ENCODE assay signal across 8 mouse cellular contexts in genomic region chr14:54603686-54604085, GRCm38 (mm10). TPM values are rescaled to one million over a fixed set of nuclear protein-coding genes. Genes with fewer than 3 reads are reported as not detected.
A peak's percentile ranks its signal among the peaks of the same experiment; 100 is the strongest.
DNase-seq lines count a peak whose midpoint lies in the region; ATAC-seq and TF ChIP-seq lines count a peak whose summit lies in the region.

No protein-coding gene starts in this region.

- peaks cover 24% of the 10 kb centered on the region for H3K4me1 ChIP-seq in heart, embryonic 13.5 days
- peaks cover 45% of the 10 kb centered on the region for H3K4me1 ChIP-seq in G1E (ENCODE audit: insufficient read depth, low read depth, low read length)
- H3K4me1 ChIP-seq in hindbrain, embryonic 10.5 days (replicated peaks) = peaks cover 37% of the 10 kb centered on the region

- H3K9ac ChIP-seq in heart, embryonic 13.5 days = no peak overlapping the region

- 79% methylated on average over 8 of the region's 8 CpGs for WGBS in heart, embryonic 13.5 days
- WGBS in hindbrain, embryonic 10.5 days = 85% methylated on average over 8 of the region's 8 CpGs
- 92% methylated on average over 8 of the region's 8 CpGs for WGBS in macrophage (ENCODE audit: missing documents)

- no peak for ATAC-seq in heart, embryonic 13.5 days (ENCODE audit: extremely low read depth, insufficient number of reproducible peaks, low FRiP score, low TSS enrichment)
- ATAC-seq in G1E (ENCODE audit: extremely low read depth, insufficient number of reproducible peaks, low FRiP score, poor library complexity, severe bottlenecking) = no peak

- no peak for DNase-seq in heart, adult 8-10 months (ENCODE audit: low spot score)
- no peak for DNase-seq in G1E (ENCODE audit: low spot score)
- DNase-seq in hindbrain, embryonic 10.5 days (ENCODE audit: low spot score) = no peak
- DNase-seq in adipocyte (ENCODE audit: low spot score) = no peak
- no peak for DNase-seq in adrenal gland, postnatal 4 days (ENCODE audit: low spot score in 2 of 2)
- no peak for DNase-seq in kidney, postnatal 25 days

- no peaks in the 10 kb centered on the region for H3K27me3 ChIP-seq in heart, embryonic 13.5 days (replicated peaks)
- no peaks in the 10 kb centered on the region for H3K27me3 ChIP-seq in G1E (ENCODE audit: insufficient read depth, low read length)
- no peaks in the 10 kb centered on the region for H3K27me3 ChIP-seq in hindbrain, embryonic 10.5 days (ENCODE audit: insufficient read depth, poor library complexity, severe bottlenecking)

- H3K4me3 ChIP-seq in heart, embryonic 13.5 days = peak overlapping the region; percentile 65
- H3K4me3 ChIP-seq in G1E (ENCODE audit: low read depth, low read length) = peak overlapping the region; percentile 76
- H3K4me3 ChIP-seq in hindbrain, embryonic 10.5 days = peak overlapping the region; percentile 59
- peak overlapping the region; percentile 22 for H3K4me3 ChIP-seq in macrophage (ENCODE audit: inconsistent target)

- no peak for TF ChIP-seq CTCF in G1E (IDR thresholded peaks at IDR 0.05; ENCODE audit: low read depth, low read length)

- H3K4me2 ChIP-seq in heart, embryonic 13.5 days = peak overlapping the region; percentile 64

- 0 out of 2 replicates have a peak, but pooled peaks cover 4% of the 10 kb centered on the region for H3K36me3 ChIP-seq in heart, embryonic 13.5 days
- H3K36me3 ChIP-seq in G1E (replicated peaks) = peaks cover 5% of the 10 kb centered on the region
- peaks cover 8% of the 10 kb centered on the region for H3K36me3 ChIP-seq in hindbrain, embryonic 10.5 days
- H3K36me3 ChIP-seq in macrophage (ENCODE audit: inconsistent target) = no peaks in the 10 kb centered on the region

- H3K79me2 ChIP-seq in macrophage (ENCODE audit: inconsistent target) = no peaks in the 10 kb centered on the region

- no peaks in the 10 kb centered on the region for H3K9me3 ChIP-seq in heart, embryonic 13.5 days
- no peaks in the 10 kb centered on the region for H3K9me3 ChIP-seq in G1E (replicated peaks)
- no peaks in the 10 kb centered on the region for H3K9me3 ChIP-seq in hindbrain, embryonic 10.5 days

- peak overlapping the region; percentile 94 for H3K27ac ChIP-seq in heart, embryonic 13.5 days (replicated peaks)
- peak overlapping the region; percentile 94 for H3K27ac ChIP-seq in hindbrain, embryonic 10.5 days
- H3K27ac ChIP-seq in macrophage = peak overlapping the region; percentile 56

RNA-seq across cellular contexts. Expression of gene 4931414P19Rik, which starts 2.1 kb away (rescaled TPM):
- polyA plus RNA-seq in heart, embryonic 13.5 days (2015; fragmentation: Nextera tagmentation; extraction: Ambion mirVana) = 5.8 and 6.0 TPM in 2 replicates
- 1 to 10 TPM; 2.7 to 5.8 (median 4.7) TPM for total RNA-seq in heart, adult 8-10 months (2022)
- total RNA-seq in G1E (2014; fragmentation: Nextera tagmentation) (9.0 and 25.1 TPM in 2 replicates), G1E (2017) (2.6 and 4.8 TPM in 2 replicates)
- polyA plus RNA-seq in G1E (2012) (21.3 and 25.6 TPM in 2 replicates), macrophage (2018) (3.5 to 3.9 TPM (median 3.7 TPM) in 3 replicates)
- 8.3 and 9.5 TPM in 2 replicates for polyA plus RNA-seq in hindbrain, embryonic 10.5 days (2016; fragmentation: Nextera tagmentation; extraction: Ambion mirVana)
- 1 to 10 TPM in 22 of 26 experiments, under 1 TPM in 3, not detected in 1; 0.29 to 7.5 (median 3.6) TPM for total RNA-seq in macrophage (2018; cell fraction: chromatin; rRNA removed)
- total RNA-seq in macrophage (2018; cell fraction: cytosol; rRNA removed) = 1 to 10 TPM in 24 of 26 experiments, under 1 TPM in 2; 0.72 to 5.2 (median 3.5) TPM
- total RNA-seq in macrophage (2018; cell fraction: nucleus; rRNA removed) = 1 to 10 TPM in 25 of 26 experiments, under 1 TPM in 1; 0.63 to 8.5 (median 4.4) TPM
- 1 to 10 TPM; 6.4 to 7.8 TPM for total RNA-seq in adrenal gland, postnatal 4 days (2021)

RNA-seq across cellular contexts. Expression of gene Psmb5, which starts 14.1 kb away (rescaled TPM):
- polyA plus RNA-seq in heart, embryonic 13.5 days (2015; fragmentation: Nextera tagmentation; extraction: Ambion mirVana) = 323 and 363 TPM in 2 replicates
- total RNA-seq in heart, adult 8-10 months (2022) = 100 to 1,000 TPM; 177 to 185 (median 182) TPM
- 26.5 and 32.1 TPM in 2 replicates for total RNA-seq in G1E (2014; fragmentation: Nextera tagmentation)
- total RNA-seq in G1E (2017) = 50.8 and 56.8 TPM in 2 replicates
- 149 and 159 TPM in 2 replicates for polyA plus RNA-seq in G1E (2012)
- 500 and 517 TPM in 2 replicates for polyA plus RNA-seq in hindbrain, embryonic 10.5 days (2016; fragmentation: Nextera tagmentation; extraction: Ambion mirVana)
- 10 to 100 TPM in 12 of 26 experiments, 1 to 10 TPM in 14; 3.2 to 33.4 (median 9.8) TPM for total RNA-seq in macrophage (2018; cell fraction: chromatin; rRNA removed)
- total RNA-seq in macrophage (2018; cell fraction: cytosol; rRNA removed) = 100 to 1,000 TPM in 23 of 26 experiments, 10 to 100 TPM in 3; 81.5 to 193 (median 130) TPM
- total RNA-seq in macrophage (2018; cell fraction: nucleus; rRNA removed) = 10 to 100 TPM; 15.1 to 99.8 (median 40.0) TPM
- 32.9 to 235 TPM (median 122 TPM) in 3 replicates for polyA plus RNA-seq in macrophage (2018)
- total RNA-seq in adrenal gland, postnatal 4 days (2021) = 100 to 1,000 TPM; 219 to 220 TPM

RNA-seq across cellular contexts. Expression of gene Psmb11, which starts 17.5 kb away (rescaled TPM):
- 0.23 and 0.68 TPM in 2 replicates for polyA plus RNA-seq in heart, embryonic 13.5 days (2015; fragmentation: Nextera tagmentation; extraction: Ambion mirVana)
- not detected for total RNA-seq in heart, adult 8-10 months (2022)
- total RNA-seq in G1E (2014; fragmentation: Nextera tagmentation) (not detected in 2 replicates), G1E (2017) (0.11 and 0.12 TPM in 2 replicates)
- polyA plus RNA-seq in G1E (2012) (not detected in 2 replicates), macrophage (2018) (not detected in 3 replicates)
- 0.04 and 0.16 TPM in 2 replicates for polyA plus RNA-seq in hindbrain, embryonic 10.5 days (2016; fragmentation: Nextera tagmentation; extraction: Ambion mirVana)
- total RNA-seq in macrophage (2018; cell fraction: chromatin; rRNA removed) = not detected
- not detected for total RNA-seq in macrophage (2018; cell fraction: cytosol; rRNA removed)
- not detected for total RNA-seq in macrophage (2018; cell fraction: nucleus; rRNA removed)
- total RNA-seq in adrenal gland, postnatal 4 days (2021) = not detected

RNA-seq across cellular contexts. Expression of gene Ajuba, which starts 26.3 kb away (rescaled TPM):
- 28.1 and 29.6 TPM in 2 replicates for polyA plus RNA-seq in heart, embryonic 13.5 days (2015; fragmentation: Nextera tagmentation; extraction: Ambion mirVana)
- 1 to 10 TPM; 4.6 to 5.2 (median 4.7) TPM for total RNA-seq in heart, adult 8-10 months (2022)
- not detected in 2 replicates for total RNA-seq in G1E (2014; fragmentation: Nextera tagmentation)
- 0.17 TPM in 1 of 2 replicates, not detected in the other for total RNA-seq in G1E (2017)
- 0.02 TPM in 1 of 2 replicates, not detected in the other for polyA plus RNA-seq in G1E (2012)
- polyA plus RNA-seq in hindbrain, embryonic 10.5 days (2016; fragmentation: Nextera tagmentation; extraction: Ambion mirVana) = 66.2 and 81.3 TPM in 2 replicates
- 1 to 10 TPM in 2 of 26 experiments, under 1 TPM in 11, not detected in 13; 0.26 to 2.5 (median 0.47) TPM for total RNA-seq in macrophage (2018; cell fraction: chromatin; rRNA removed)
- total RNA-seq in macrophage (2018; cell fraction: cytosol; rRNA removed) = under 1 TPM; 0.07 to 0.74 (median 0.29) TPM
- 1 to 10 TPM in 5 of 26 experiments, under 1 TPM in 19, not detected in 2; 0.12 to 1.7 (median 0.38) TPM for total RNA-seq in macrophage (2018; cell fraction: nucleus; rRNA removed)
- polyA plus RNA-seq in macrophage (2018) = 0.33 to 0.94 TPM (median 0.66 TPM) in 3 replicates
- 10 to 100 TPM; 27.3 to 27.5 TPM for total RNA-seq in adrenal gland, postnatal 4 days (2021)

RNA-seq across cellular contexts. Expression of gene Gm17606, which starts 37.1 kb away (rescaled TPM):
- polyA plus RNA-seq in heart, embryonic 13.5 days (2015; fragmentation: Nextera tagmentation; extraction: Ambion mirVana) = not detected in 2 replicates
- total RNA-seq in heart, adult 8-10 months (2022) = not detected
- total RNA-seq in G1E (2014; fragmentation: Nextera tagmentation) (not detected in 2 replicates), G1E (2017) (not detected in 2 replicates)
- polyA plus RNA-seq in G1E (2012) (not detected in 2 replicates), macrophage (2018) (not detected in 3 replicates)
- not detected in 2 replicates for polyA plus RNA-seq in hindbrain, embryonic 10.5 days (2016; fragmentation: Nextera tagmentation; extraction: Ambion mirVana)
- not detected for total RNA-seq in macrophage (2018; cell fraction: chromatin; rRNA removed)
- total RNA-seq in macrophage (2018; cell fraction: cytosol; rRNA removed) = not detected
- not detected for total RNA-seq in macrophage (2018; cell fraction: nucleus; rRNA removed)
- total RNA-seq in adrenal gland, postnatal 4 days (2021) = not detected

Comparison
In these comparisons a context has a peak if more than half of its experiments do, and no peak if none do; other contexts are left out.
1. H3K4me3 ChIP-seq: peak in every context shown above with its lines; median percentile 76 in G1E; 65 in heart, embryonic 13.5 days; 59 in hindbrain, embryonic 10.5 days; 22 in macrophage.